Mouse (Mus musculus) adipose tissue, adult 10 weeks (tissue): ENCODE results near the gene H2-T3. TPM values are rescaled to one million over a fixed set of nuclear protein-coding genes. Genes with fewer than 3 reads are reported as not detected.

Source experiments
- polyA plus RNA-seq: library from polyadenylated mRNA; stranded (reverse); fragments of 350-450 nt; fragmentation: Illumina TruSeq; extraction: RNeasy Lipid Tissue Mini Kit (QIAGEN cat#74804); gene quantifications from one replicate; pipeline ENCODE4 v1.2.3, GENCODE M21; 2014; ENCODE audit warnings: low read depth, low replicate concordance

H2-T3 gene
- not detected for polyA plus RNA-seq

DNA sequence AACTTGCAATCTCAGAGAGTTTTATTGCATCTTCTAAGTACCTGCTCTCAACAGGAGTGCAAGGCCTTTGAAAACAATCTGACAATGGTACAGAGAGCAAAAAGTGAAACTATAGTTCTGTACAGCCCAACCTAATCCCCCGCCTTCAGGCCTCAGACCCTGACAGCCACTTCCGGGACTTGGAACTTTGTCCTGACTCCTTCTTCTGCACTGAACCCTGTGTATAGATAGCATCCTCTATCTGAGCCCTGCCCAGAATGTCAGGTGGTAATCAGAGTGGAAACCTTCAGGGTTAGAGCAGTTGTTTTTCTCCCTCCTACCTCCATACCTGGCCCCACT lies at the start of gene H2-T3:
H2-T3 (minus strand) TSS at position 119 of the 339 bp plus-strand sequence.

DNA sequence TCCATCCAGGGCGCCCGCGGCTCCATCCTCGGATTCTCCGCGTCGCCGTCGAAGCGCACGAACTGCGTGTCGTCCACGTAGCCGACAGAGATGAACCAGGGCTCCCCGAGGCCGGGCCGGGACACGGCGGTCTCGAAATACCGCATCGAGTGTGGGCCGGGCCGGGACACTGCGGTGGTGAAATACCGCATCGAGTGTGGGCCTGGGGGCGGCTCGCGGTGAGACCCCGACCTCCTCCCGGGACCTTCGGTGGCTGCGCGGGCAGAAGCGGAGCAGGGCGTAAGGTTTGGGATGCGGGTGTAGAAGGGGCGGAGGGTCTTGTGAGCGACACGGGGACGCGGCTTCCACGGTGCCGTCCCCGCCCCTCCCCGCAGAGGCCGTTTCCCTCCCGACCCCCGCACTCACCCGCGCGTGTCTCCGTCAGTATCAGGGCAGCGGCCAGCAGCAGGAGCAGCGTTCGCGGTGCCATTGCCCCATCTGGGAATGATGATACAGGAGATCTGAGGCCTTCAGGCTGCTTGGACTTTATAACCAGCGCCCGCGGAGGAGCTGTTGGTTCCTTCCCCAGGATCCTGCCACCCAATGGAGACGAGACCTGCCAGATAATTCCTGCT lies 21.9 kb downstream of the H2-T3 start, which contains the start of gene Gm8909:
Gm8909 (minus strand) TSS at position 499 of the 614 bp plus-strand sequence.

Other genes with a start within 250 kb of the H2-T3 start
- gene Abcf1, start 220.5 kb downstream of the H2-T3 start, polyA plus RNA-seq = 54.8 TPM
- gene Gnl1, start 210.4 kb downstream of the H2-T3 start, polyA plus RNA-seq = 40.8 TPM
- 23.2 TPM for gene Prr3, start 210.1 kb downstream of the H2-T3 start, polyA plus RNA-seq
- 2.4 TPM for gene H2-T24, start 169.7 kb downstream of the H2-T3 start, polyA plus RNA-seq
- gene H2-T23, start 157.4 kb downstream of the H2-T3 start, polyA plus RNA-seq = 86.6 TPM
- gene H2-T22, start 147.5 kb downstream of the H2-T3 start, polyA plus RNA-seq = 77.1 TPM
- gene Gm6034, start 147.3 kb downstream of the H2-T3 start, polyA plus RNA-seq = not detected
- 0.38 TPM for gene Gm11127, start 131.9 kb downstream of the H2-T3 start, polyA plus RNA-seq
- not detected for gene Gm19684, start 68.6 kb downstream of the H2-T3 start, polyA plus RNA-seq
- not detected for gene Gm7030, start 60.9 kb downstream of the H2-T3 start, polyA plus RNA-seq
- 0.38 TPM for gene Gm8909, start 21.8 kb downstream of the H2-T3 start, polyA plus RNA-seq
- gene Rpp21, start 67.8 kb upstream of the H2-T3 start, polyA plus RNA-seq = 39.0 TPM
- gene Trim39, start 82.0 kb upstream of the H2-T3 start, polyA plus RNA-seq = 29.8 TPM
- gene H2-M10.2, start 96.2 kb upstream of the H2-T3 start, polyA plus RNA-seq = not detected
- not detected for gene H2-M10.1, start 135.9 kb upstream of the H2-T3 start, polyA plus RNA-seq
- gene H2-M10.3, start 178.1 kb upstream of the H2-T3 start, polyA plus RNA-seq = not detected